Mouse (Mus musculus) mouse trophoblast stem cell (cell line): ENCODE data around the gene Ubqln1.

ENCODE experiments used
- in situ Hi-C, 2 experiments: fragments of 300-500 bp; cut with MseI, MboI; formaldehyde crosslinking; loops; 2 replicates in 1 of 2; 3 replicates in 1 of 2; pipeline ENCODE4 v1.15.1; 2025

Gene Ubqln1

DNA sequence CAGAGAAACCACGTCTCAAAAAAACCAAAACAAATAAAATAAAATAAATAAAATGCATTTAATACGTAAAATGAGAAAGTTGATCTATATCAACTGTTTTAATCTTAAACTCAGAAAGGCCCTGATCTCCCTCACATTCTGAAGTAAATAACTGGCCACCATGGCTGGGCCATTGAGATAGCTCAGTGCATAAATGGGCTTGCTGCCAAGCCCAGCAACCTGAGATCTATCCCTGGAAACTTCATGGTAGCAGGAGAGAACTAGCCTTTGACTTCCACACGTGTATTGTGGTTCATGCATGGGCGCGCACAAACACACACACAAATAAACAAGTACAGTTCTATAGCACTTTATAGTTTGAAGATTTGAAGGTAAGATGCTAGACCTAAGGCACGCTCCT is 14.1 kb downstream of the Ubqln1 start:
- in situ Hi-C loops: no loop called here

DNA sequence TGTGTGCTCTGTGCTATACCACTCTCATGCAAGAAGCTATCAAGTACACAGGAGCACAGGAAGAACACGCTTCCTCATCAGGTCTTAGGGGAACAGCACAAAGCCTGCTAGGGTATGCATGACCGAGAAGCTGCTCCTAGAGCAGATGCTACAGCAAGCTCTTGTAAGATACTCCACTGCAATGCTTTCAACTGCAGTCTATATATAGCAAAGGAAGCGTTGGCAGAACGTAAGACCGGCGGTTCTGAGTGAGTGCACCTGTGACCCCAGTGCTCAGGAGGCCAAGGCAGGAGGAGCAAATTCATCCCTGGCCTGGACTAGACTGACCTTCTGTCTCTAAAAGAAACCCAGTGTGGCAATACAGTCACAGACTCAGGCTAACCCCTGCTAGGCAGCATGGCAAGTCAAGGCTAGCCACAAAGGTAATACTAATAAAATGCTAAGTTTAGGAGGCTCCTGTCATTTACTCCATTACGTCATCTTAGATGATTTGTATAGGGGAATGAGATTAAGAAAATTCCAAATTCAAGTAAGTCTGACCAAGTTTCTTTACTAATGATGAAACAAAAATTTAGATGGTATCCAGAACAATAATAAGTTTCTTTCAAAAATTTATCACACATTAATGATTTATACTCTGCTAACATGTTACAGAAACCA is 17.3 kb downstream of the Ubqln1 start:
- in situ Hi-C loops: no loop called here

DNA sequence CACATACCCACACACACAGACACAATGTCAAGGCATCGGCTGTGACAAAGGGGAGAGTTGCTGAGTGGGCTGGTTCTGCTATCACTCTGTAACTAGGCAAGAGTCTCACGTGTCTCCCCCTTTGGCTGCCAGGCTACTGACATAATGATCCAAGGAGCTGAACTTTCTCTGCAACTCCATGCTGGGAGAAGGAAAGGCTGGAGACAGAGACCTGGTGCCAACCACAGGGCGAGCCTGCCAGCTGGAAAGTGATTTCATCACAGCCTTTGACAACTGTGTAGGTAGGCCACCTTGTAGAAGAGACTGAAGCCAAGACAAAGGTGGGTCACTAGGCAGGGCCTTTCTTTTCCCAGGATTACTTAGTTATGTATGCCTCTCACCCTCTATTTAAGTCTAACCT is 18.2 kb downstream of the Ubqln1 start:
- in situ Hi-C loops: no loop called here

DNA sequence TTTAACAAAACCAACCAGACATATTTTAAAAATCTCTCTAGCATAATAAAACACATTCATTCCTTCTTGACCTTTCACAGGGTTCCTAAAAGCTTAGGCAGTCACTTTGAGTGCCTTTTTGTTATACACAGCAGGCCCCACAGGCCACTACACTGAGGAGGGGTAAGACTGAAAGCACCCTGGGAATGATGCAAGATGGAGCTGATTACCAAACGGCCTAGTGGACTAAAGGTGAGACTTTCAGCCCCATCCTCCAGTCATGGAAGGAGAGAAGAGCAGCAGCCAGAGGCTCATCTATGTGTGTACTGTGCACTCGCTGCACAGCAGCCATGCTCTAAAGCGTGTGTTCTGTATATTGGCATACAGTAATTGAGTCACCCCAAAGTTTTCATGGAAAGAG is 20.5 kb downstream of the Ubqln1 start:
- in situ Hi-C loops: no loop called here

DNA sequence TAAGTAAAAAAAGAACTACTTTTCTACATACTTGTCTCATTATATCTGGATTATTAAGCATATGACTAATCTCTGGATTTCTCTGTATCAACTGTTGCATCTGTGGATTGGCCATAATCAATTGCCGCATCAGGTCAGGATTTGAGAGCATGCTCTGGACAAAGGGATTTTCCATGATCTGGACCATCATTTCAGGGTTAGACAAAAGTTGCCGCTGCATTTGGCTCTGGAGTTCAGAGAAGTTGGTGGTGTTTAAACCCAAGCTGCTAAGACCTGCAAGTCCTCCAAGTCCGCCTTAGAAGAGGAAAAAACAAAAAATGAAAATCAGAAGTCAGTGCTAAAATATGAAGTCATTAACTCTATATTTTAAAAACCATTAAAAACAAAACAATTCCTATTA is 22.2 kb downstream of the Ubqln1 start:
- in situ Hi-C loops: no loop called here

DNA sequence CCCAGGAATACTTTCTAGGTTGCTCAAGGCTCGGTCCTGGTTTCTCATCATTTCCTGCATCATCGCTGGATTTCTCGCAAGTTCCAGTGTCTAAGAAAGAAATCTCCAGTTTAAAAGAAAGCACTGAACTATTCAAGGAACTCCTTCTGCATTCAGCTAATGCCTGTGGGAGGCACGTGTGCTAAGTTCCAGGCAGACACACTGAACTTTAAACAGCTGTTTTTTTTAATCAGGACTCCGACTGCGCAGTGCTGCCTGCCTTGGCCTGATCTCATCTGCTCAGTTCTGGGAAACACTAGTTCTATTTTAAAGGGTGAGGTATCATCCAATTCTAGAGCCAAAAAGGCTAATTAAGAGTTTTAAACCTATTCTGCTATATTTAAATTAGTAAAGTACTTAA is 23.3 kb downstream of the Ubqln1 start:
- in situ Hi-C loops: no loop called here

DNA sequence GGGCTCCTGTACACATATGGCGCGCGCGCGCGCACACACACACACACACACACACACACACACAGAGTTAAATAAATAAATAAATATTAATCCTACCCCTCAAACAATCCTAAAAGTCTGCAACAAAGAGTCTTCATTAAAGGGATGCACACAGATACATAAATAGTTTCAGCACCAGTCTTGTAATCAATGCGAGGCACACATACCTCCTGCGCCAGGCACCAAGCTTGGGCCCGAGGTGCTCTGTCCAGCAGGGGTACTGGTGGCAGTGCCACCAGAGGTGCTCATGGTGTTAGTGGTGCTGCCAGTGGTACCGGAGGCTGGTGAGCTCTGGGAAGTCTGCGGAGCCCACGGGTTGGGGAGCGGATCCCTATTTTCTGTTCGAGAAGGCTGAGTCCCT is 23.9 kb downstream of the Ubqln1 start:
- in situ Hi-C loops: no loop called here

DNA sequence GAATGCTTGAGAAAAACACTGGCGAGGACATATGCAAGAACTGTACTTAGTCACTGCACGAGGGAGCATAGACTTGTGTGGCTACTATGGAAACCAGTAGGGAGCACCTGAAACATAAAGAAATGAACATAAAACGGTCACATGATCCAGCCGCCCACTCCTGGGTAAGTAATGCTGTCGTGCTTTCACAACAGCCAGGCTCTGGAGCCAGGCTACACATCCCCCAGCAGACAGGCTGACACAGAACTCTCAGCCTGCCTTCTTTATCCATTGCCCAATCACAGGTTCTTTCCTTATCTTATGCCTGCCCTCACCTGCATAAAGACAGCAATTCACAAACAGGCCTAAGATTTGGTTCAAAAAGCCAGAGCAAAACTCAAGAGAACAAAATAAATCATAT is 26.0 kb downstream of the Ubqln1 start:
- in situ Hi-C loops: no loop called here

DNA sequence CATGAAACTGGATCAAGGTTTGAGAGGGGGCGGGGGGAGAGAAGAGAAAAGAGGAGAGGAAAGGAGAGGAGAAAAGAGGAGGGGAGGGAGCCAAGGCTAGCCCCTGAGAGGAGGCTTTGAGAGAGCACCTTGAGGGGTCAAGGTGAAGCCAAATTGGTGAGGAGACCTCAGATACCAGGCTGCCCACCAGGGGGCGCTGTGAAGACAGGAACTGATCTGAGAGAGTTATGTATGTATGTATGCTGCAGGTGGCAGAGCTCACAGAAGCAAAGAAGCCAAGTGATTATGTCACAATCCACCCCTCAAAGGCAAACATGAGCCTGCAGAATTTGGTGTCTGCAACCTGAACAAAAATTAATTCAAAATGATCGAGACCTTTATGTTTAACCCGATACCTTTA is 27.0 kb downstream of the Ubqln1 start:
- in situ Hi-C loops: no loop called here

DNA sequence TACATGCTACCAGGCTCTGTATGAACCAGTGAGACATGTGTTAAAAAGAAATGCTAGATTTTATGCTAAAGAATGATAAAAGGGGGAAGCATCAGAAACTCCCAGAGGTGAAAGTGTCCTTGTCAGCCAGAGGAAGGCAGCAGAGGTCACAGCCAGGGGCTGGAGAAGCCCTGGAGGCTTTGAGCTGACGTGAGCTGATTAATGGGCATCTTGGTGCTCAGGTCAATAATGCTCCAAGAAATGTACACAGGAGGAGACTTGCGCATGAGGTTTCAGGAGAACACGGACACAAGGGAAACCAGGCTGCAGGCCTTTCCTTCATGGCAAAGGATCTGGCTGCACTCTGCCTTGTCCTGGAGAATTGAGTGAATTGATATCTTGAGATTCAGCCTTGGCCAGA is 27.7 kb downstream of the Ubqln1 start:
- in situ Hi-C loops: no loop called here

DNA sequence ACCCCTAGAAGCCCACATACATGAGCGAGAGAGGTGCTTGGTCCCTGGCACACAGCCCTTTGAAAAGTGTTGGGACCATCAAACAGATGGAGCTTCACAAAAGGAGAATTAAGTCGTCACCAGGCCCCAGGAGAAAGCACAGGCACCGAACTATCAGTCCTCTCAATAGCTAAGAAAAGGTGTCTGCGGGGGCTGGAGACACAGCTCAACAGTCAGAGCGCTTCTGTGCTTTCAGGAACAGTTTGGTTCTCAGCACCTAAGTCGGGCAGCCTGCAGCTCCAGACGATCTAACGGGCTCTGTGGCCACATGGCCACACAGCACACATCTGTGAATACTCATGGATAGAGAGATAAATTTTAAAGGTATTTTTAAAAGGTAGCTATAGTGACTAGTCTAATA is 29.2 kb downstream of the Ubqln1 start:
- in situ Hi-C loops: no loop called here

DNA sequence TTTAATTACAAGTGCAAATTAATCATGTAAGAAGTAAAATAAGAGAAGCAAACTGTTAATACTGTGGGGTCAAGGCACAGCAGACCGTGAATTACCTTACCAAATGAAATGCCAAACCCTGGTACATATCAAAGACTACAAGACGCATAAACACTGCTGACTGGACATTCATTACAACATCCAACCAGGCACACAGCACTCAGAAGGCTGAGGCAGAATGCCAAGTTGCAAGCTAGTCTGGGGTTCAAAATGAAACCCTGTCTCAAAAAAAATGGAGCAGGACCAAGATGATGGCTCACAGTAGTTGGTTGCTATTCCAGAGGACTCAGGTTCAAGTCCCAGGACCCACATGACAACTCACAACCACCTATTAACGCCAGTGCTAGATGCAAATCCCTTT is 31.3 kb downstream of the Ubqln1 start:
- in situ Hi-C loops: no loop called here

DNA sequence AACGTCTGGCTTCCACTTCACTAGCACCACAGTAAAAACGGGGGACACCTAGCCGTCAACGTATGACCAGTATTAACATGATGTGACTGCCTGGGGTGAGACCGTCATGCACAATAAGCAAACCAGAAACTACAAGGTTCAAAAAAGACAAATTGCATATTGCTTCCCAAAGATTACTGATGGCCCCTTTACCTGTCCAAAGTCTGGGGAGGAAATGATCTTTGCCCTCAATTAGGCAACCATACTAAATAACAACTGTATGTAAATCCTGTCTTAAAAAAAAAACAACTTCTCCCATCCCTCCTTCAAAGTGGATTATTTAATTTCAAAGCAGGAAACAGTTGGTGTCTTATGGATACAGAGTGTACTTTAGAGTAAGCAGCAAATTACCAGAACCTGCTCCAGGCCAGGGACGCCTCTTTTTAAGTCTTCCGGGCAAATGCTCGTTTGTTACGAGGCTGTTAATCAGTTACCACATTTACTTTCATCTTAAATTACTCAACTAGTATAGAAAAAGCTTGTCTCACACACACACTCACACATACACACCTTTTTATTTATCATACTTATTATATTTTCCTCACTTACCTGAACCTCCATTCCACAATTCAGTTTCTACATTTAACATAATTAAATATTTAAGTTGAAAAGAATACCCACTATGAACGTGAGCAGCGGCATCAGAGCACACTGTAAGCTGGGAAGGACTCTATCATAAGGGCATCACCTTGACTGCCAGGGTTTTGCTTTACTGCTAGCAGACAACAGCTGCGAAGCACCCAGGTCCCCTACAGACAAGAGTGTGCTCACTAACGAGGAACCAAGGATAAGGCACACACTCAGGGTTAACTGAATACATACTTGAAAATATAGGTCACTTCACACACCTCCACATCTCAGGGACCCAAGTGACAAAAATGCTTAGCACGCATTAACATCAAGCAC is 33.6 kb downstream of the Ubqln1 start:
- in situ Hi-C loops: no loop called here

DNA sequence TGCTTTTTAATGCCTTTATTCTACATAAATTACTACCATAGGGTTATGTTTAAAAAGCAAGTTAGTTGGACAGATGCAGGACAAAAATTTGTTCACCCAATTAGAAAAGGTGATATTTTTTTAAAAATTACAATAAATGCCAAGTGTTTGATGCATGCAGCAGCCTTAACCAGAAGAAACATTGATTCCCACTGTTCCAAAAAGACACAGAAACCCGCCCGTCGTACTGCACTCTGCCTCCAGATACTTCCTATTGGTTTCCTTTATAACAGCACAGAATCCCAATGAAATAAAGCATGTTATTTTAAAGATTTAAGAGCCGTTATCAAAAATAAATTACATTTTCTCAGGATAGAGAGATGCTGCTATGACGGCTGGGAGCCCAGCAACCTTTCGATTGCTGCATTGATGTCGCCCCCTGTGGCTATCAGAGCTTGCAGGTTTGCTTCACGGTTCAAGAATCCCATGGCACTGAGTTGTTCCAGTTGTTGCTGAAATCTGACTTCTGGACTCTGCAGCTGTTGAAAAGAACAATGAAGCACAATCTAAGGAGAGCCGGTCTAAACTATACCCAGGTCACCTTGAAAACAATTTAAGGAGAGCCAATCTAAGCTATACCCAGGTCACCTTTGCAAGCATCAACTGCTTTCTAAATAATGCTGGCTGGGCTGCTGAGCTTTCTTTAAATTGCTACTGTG is 37.8 kb downstream of the Ubqln1 start:
- in situ Hi-C loops: no loop called here

DNA sequence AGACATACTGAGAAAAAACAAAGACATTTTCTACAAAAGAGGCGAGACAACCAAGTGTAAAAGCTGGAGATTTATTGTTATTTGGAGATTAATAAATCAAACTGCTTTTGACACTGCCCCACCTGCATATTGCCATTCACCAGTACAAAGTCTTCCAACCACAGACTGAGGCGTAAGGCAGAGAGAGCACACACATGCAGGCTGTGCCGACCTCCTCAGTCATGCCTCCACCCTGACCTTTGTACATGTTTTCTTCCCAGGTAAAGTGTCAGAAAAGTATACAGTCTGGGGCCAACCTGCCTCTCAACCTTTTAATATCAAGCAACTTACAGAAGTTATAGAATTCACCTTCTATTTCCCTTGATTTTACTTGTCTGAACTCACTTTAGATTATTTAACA is 39.3 kb downstream of the Ubqln1 start:
- in situ Hi-C loops: no loop called here

DNA sequence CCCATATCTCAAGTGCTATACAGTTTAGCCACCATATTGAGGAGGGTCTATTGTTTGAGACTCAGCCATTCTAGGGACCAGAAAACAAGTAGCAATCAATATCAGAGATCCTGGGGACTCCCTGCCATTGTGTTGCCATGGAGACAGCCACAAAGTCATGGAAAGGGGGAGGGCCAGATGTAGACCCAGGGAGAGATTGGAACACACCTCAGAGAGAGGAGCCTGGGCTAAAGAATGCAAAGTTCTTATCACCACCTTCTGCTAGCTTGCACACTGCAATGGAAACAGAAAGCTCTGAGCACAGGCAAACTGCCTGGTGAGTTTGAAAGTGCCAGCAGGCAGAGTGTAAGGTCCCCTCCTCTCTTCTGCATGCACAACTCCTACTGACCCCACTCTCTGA is 47.3 kb downstream of the Ubqln1 start:
- in situ Hi-C loops: no loop called here

DNA sequence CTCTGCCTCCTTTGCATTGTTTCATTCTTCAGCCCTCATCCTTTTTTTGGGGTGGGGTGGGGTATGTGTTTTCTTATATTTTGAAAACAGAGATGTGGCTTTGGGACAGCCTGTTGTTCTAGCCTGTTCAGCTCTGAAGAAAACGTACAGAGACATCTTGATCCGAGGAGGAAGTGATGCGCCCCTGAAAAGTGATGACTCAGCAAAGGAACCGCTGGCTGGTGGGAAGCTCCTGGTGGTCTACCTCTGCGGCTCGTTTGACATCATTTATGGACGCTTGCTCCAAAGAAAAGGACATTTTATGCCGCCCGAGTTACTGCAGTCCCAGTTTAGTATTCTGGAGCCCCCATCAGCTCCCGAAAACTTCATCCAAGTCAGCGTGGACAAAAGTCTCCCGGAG is 52.1 kb downstream of the Ubqln1 start:
- in situ Hi-C loops: no loop called here

DNA sequence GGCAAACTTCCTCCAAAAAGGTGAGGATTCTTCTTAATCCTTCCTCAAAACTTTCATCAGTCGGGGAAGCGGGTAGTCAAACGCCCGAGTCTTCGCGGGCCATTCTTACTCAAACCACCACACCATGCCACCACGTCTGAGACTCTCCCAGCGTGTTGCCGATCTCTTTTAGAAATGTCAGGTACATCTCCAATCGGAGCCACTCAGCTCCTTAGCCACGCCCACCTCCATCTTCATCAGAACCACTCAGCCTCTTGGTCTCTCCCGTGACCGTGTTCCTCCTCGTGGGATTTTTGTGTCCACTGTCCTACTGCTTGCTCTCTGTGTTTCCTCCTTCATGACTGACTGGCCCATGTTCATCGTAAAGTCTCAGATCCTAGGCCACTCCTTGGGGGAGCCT is 54.7 kb downstream of the Ubqln1 start:
- in situ Hi-C loops: no loop called here

DNA sequence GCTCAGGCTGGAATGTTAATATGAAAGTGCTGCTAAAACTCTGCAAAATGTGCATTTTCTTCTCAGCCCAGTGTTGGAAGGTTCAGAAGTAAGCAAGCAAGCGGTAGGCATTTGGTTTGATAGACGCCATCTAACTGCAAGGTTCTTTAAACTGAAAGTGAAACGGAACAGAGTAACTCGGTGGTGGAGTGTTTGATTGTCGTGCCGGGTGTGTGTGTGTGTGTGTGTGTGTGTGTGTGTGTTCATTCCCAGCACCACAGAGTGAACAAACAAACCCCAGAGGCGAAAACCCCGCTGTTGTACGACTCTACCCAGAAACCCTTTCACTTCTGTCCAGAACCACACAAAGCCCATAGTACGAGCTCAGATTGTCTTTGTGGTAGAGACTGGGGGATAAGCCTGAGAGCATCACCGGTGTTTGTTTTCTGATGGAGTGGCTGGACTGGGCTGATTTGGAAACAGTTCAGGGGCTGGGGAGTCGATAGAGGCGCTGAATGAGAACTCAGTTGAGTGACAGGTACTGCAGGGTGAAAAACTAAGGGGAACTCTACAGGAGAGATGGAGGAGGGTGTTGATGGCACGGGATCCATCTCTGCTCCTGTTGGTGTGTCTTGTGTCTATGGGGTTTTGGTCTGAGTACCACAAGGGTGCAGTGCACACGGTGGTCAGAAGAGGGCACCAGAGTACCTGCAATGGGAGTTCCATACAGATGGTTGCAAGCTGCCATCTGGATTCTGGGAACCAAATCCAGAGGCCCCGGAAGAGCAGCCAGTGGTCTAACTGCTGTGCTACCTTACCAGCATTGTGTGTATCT is 57.1 kb downstream of the Ubqln1 start:
- in situ Hi-C loops: no loop called here

DNA sequence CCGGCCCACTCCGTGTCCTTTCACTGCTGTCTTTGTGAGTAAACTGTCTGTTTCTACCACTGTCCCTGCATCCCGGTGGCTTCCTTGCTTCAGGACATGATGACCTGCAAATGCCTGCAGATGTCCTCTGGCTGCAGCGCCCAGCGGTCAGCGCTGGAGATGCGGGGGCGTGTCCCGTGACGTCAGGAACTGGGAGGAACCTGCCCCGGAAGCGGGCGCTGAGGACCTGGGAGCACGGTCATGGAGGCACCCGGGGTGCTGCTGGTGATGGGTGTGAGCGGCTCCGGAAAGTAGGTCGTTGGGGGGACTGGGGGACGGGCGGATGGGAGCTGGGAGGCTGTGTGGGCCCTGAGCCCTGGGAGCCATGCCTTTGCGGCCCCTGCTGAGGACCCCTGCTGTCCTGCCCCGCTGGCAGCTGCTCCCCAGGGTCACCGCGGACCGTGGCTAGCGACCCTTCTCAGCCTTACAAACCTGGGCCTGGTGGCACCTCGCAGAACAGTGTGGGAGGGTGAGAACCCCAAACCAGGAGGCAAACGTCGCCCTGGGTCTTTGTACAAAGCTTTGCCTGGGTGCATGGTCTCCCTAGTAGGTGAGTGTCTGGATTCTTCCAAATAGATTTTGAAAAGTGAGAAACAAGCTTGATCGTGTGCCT is 57.9 kb downstream of the Ubqln1 start, which contains the start of gene Idnk:
TSS of gene Idnk (plus strand) at position 203 of the 652 bp plus-strand sequence.
- in situ Hi-C loops: no loop called here

DNA sequence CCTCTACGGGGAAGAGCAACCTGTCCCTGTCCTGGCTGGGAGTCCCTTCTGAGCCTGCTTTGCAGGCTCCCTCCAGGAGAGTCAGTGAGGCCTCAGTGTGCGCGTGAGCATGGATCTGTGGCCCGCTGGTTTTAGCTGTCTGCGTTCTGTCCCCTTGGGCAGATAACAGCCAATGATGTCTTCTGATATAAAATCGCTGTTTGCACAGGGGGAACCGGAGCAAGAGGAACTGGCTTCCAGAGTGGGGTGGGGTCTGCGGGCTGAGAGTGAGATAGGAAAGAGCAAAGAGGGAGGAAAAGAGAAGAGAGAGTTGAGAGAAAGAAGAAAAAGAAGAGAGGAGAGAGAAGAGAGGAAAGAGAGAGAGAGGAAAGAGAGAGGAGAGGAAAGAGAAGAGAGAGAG is 58.4 kb downstream of the Ubqln1 start:
- in situ Hi-C loops: no loop called here
